Mouse (Mus musculus): ENCODE measurements around the gene BC117090. TPM values are rescaled to one million over a fixed set of nuclear protein-coding genes. Genes with fewer than 3 reads are reported as not detected.
"Not testable (repeated sequence)": the region's sequence is repeated elsewhere in the genome, so short reads cannot be mapped to it uniquely, and the experiment has no call there.

The BC117090 gene
- not detected in 2 replicates for polyA plus RNA-seq (2015; fragmentation: Nextera tagmentation; extraction: Ambion mirVana)

DNA sequence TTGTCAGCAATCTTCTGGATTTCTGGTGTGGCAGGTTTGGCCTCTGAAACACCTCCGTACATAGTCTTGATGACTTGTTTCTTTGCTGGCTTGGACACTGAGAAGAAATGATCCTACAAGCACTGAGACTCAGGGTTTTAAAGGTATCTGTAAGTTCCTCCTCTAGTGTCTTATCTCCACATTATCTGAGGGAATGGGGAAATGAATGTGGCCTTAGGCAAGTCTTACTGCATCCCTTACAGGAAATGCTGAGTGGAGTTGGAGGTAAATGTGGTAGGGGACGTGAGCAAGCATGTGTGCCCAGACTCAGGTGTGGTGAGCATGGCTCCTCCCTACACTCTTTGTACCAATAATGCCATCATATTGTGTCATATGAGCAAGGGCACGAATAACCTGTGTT is at the start of gene BC117090:
Gene BC117090, minus strand, starts transcription at position 101 of the 400 bp plus-strand sequence.
- Histone ChIP-seq H3K4me2 (ENCODE audit: low read depth, low read length) (no peak within 1 kb of the TSS), H3K4me3 (ENCODE audit: low read length) (no peak within 1 kb of the TSS), H3K27ac (ENCODE audit: low read length) (no peak within 1 kb of the TSS), H3K4me1 (ENCODE audit: control insufficient read depth, insufficient read depth, low read length) (no peaks in the 10 kb centered on the region), H3K36me3 (ENCODE audit: control insufficient read depth, insufficient read depth) (no peaks in the 10 kb centered on the region), H3K9ac (ENCODE audit: low read length) (no peak within 1 kb of the TSS), H3K9me3 (replicated peaks; ENCODE audit: control insufficient read depth, low read length) (no peaks in the 10 kb centered on the region), H3K27me3 (ENCODE audit: control insufficient read depth, insufficient read depth, low read length) (no peaks in the 10 kb centered on the region)
- ATAC-seq (replicated peaks; ENCODE audit: extremely low read depth, insufficient read depth, low FRiP score), result no peak
- WGBS, result 67% methylated on average over 3 of the region's 3 CpGs

DNA sequence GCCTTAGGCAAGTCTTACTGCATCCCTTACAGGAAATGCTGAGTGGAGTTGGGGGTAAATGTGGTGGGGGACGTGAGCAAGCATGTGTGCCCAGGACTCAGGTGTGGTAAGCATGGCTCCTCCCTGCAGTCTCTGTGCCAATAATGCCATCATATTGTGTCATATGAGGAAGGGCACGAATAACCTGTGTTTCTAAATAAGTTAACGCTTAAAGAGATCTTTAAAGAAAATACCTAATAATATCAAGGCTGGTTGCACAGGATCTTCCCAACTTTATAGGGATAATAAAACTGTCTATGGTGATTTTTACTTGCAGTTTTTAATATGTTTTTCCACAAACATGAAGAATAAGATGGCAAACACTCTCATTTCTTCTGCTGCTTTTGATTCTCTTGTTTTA is 33.5 kb upstream of the BC117090 start, which contains the start of gene BC100530:
Gene BC100530, minus strand, starts transcription at position 101 of the 400 bp plus-strand sequence.
- H3K4me3 ChIP-seq (ENCODE audit: low read length); H3K36me3 ChIP-seq (ENCODE audit: control insufficient read depth, insufficient read depth); H3K9me3 ChIP-seq (replicated peaks; ENCODE audit: control insufficient read depth, low read length); H3K27me3 ChIP-seq (ENCODE audit: control insufficient read depth, insufficient read depth, low read length); H3K9ac ChIP-seq (ENCODE audit: low read length); H3K27ac ChIP-seq (ENCODE audit: low read length); H3K4me1 ChIP-seq (ENCODE audit: control insufficient read depth, insufficient read depth, low read length); ATAC-seq (replicated peaks; ENCODE audit: extremely low read depth, insufficient read depth, low FRiP score); H3K4me2 ChIP-seq (ENCODE audit: low read depth, low read length): not testable (repeated sequence)
- WGBS, result 70% methylated on average over 3 of the region's 3 CpGs

DNA sequence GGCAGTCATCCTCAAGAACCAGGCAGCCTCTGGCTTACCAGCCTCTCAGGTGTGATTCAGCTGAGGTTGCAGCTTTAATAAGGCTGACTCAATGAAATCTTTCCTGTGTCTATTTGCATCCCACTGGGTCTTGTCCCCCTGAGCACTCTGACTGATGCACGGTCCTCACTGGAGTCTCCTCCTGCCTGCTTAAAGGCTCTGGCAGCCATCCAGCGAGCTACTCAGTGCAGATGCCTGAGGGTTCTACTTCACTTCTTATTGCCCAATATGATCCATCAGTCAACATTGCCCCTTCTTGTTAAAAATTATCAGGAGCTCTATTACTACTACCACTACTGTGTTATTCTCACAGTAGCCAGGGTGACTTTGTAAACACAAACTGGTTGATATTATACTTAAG is 3.0 kb upstream of the BC117090 start:
- no peak overlapping the region for H3K4me3 ChIP-seq (ENCODE audit: low read length)
- H3K27ac ChIP-seq (ENCODE audit: low read length), result no peak overlapping the region
- H3K9ac ChIP-seq (ENCODE audit: low read length), result no peak overlapping the region
- no peaks in the 10 kb centered on the region for H3K36me3 ChIP-seq (ENCODE audit: control insufficient read depth, insufficient read depth)
- H3K4me2 ChIP-seq (ENCODE audit: low read depth, low read length), result no peak overlapping the region
- H3K9me3 ChIP-seq (replicated peaks; ENCODE audit: control insufficient read depth, low read length), result no peaks in the 10 kb centered on the region
- no peaks in the 10 kb centered on the region for H3K4me1 ChIP-seq (ENCODE audit: control insufficient read depth, insufficient read depth, low read length)
- H3K27me3 ChIP-seq (ENCODE audit: control insufficient read depth, insufficient read depth, low read length), result no peaks in the 10 kb centered on the region
- no peak for ATAC-seq (replicated peaks; ENCODE audit: extremely low read depth, insufficient read depth, low FRiP score)
- WGBS, result 53% methylated on average over 2 of the region's 2 CpGs

DNA sequence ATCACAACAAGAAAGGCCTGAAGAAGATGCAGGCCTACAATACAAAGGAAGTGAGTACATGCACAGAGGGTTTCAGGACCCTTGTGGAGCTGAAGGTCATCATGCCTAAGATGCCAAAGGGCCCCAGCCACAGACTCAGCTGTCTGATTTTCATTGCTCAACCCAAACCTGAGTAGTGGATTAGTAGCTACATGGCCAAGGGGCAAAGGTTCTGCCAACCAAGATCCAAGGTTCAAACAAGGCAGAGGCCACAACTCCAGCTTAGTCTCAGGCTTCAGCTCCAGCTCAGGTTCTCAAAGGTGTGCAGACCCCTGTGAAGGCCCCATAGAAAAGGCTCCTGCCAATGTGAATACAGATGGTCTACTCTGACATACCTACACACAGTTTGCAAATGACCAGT is 14.8 kb downstream of the BC117090 start:
- Histone ChIP-seq H3K4me1 (ENCODE audit: control insufficient read depth, insufficient read depth, low read length) (no peaks in the 10 kb centered on the region), H3K27me3 (ENCODE audit: control insufficient read depth, insufficient read depth, low read length) (no peaks in the 10 kb centered on the region), H3K36me3 (ENCODE audit: control insufficient read depth, insufficient read depth) (no peaks in the 10 kb centered on the region), H3K9me3 (replicated peaks; ENCODE audit: control insufficient read depth, low read length) (no peaks in the 10 kb centered on the region), H3K4me2 (ENCODE audit: low read depth, low read length) (no peak overlapping the region), H3K4me3 (ENCODE audit: low read length) (no peak overlapping the region), H3K27ac (ENCODE audit: low read length) (no peak overlapping the region), H3K9ac (ENCODE audit: low read length) (no peak overlapping the region)
- ATAC-seq (replicated peaks; ENCODE audit: extremely low read depth, insufficient read depth, low FRiP score), result no peak

- H3K27ac ChIP-seq (ENCODE audit: low read length); H3K4me3 ChIP-seq (ENCODE audit: low read length); H3K4me1 ChIP-seq (ENCODE audit: control insufficient read depth, insufficient read depth, low read length); ATAC-seq (replicated peaks; ENCODE audit: extremely low read depth, insufficient read depth, low FRiP score); H3K27me3 ChIP-seq (ENCODE audit: control insufficient read depth, insufficient read depth, low read length); H3K9me3 ChIP-seq (replicated peaks; ENCODE audit: control insufficient read depth, low read length); H3K9ac ChIP-seq (ENCODE audit: low read length); H3K4me2 ChIP-seq (ENCODE audit: low read depth, low read length); H3K36me3 ChIP-seq (ENCODE audit: control insufficient read depth, insufficient read depth): not testable (repeated sequence)
- WGBS, result 81% methylated on average over 6 of the region's 6 CpGs
These were observed 18.0 kb downstream of the BC117090 start for GRCm38 (mm10) chr16:36316111-36316510.

DNA sequence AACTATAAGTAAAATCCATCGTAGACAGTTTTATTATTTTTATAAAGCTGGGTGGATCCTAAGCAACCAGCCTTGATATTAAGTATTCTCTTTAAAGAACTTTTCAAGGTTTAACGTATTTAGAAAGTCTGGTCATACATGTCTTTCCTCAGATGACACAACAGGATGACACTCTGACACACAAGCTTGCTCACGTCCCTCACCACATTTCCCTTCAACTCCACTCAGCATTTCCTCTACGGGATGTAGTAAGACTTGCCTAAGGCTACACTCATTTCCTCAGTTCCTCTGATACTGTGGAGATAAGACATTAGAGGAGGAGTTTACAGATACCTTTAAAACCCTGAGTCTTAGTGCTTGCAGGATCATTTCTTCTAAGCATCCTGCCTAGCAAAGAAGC is 26.5 kb downstream of the BC117090 start:
- 60% methylated on average over 4 of the region's 4 CpGs for WGBS
- ATAC-seq (replicated peaks; ENCODE audit: extremely low read depth, insufficient read depth, low FRiP score), result no peak
- no peaks in the 10 kb centered on the region for H3K36me3 ChIP-seq (ENCODE audit: control insufficient read depth, insufficient read depth)

DNA sequence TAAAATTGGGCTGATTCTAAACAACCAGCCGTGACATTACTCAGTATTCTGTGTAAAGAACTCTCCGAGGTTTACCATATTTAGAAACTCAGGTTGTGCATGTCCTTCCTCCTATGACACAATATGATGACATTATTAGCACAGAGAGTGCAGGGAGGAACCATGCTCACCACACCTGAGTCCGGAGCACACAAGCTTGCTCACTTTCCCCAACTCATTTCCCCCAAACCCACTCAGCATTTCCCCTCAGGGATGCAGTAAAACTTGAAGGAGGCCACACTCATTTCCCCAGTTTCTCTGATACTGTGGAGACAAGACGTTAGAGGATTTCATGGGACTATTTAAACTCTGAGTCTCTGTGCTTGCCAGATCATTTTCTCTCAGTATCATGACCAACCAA is 45.0 kb downstream of the BC117090 start:
- no peak overlapping the region for H3K27ac ChIP-seq (ENCODE audit: low read length)
- 76% methylated on average over 4 of the region's 4 CpGs for WGBS

More for the DNA sequence above, 26.5 kb downstream of the BC117090 start:
- H3K4me1 ChIP-seq (ENCODE audit: control insufficient read depth, insufficient read depth, low read length), result no peaks in the 10 kb centered on the region
- no peak overlapping the region for H3K27ac ChIP-seq (ENCODE audit: low read length)
- no peak overlapping the region for H3K4me3 ChIP-seq (ENCODE audit: low read length)
- H3K9me3 ChIP-seq (replicated peaks; ENCODE audit: control insufficient read depth, low read length), result no peaks in the 10 kb centered on the region
- no peak overlapping the region for H3K9ac ChIP-seq (ENCODE audit: low read length)
- H3K27me3 ChIP-seq (ENCODE audit: control insufficient read depth, insufficient read depth, low read length), result no peaks in the 10 kb centered on the region
- H3K4me2 ChIP-seq (ENCODE audit: low read depth, low read length), result no peak overlapping the region

GRCm38 (mm10) chr16:36276796-36277195 is 57.3 kb downstream of the BC117090 start, which contains the start of gene Stfa1:
TSS of gene Stfa1 (plus strand) at chr16:36276951.
- H3K27me3 ChIP-seq (ENCODE audit: control insufficient read depth, insufficient read depth, low read length); H3K4me1 ChIP-seq (ENCODE audit: control insufficient read depth, insufficient read depth, low read length); H3K36me3 ChIP-seq (ENCODE audit: control insufficient read depth, insufficient read depth); H3K4me3 ChIP-seq (ENCODE audit: low read length); ATAC-seq (replicated peaks; ENCODE audit: extremely low read depth, insufficient read depth, low FRiP score); H3K9me3 ChIP-seq (replicated peaks; ENCODE audit: control insufficient read depth, low read length); H3K27ac ChIP-seq (ENCODE audit: low read length); H3K9ac ChIP-seq (ENCODE audit: low read length); H3K4me2 ChIP-seq (ENCODE audit: low read depth, low read length): not testable (repeated sequence)
- 83% methylated on average over 4 of the region's 4 CpGs for WGBS

More for the DNA sequence above, 45.0 kb downstream of the BC117090 start:
- no peak overlapping the region for H3K9ac ChIP-seq (ENCODE audit: low read length)
- no peaks in the 10 kb centered on the region for H3K9me3 ChIP-seq (replicated peaks; ENCODE audit: control insufficient read depth, low read length)
- ATAC-seq (replicated peaks; ENCODE audit: extremely low read depth, insufficient read depth, low FRiP score), result no peak
- no peaks in the 10 kb centered on the region for H3K27me3 ChIP-seq (ENCODE audit: control insufficient read depth, insufficient read depth, low read length)
- H3K4me2 ChIP-seq (ENCODE audit: low read depth, low read length), result no peak overlapping the region
- no peaks in the 10 kb centered on the region for H3K4me1 ChIP-seq (ENCODE audit: control insufficient read depth, insufficient read depth, low read length)
- H3K36me3 ChIP-seq (ENCODE audit: control insufficient read depth, insufficient read depth), result no peaks in the 10 kb centered on the region
- no peak overlapping the region for H3K4me3 ChIP-seq (ENCODE audit: low read length)
